Mouse (Mus musculus) MEL (cell line): Measurements from ENCODE around the gene Dzip1. TPM values are rescaled to one million over a fixed set of nuclear protein-coding genes. Genes with fewer than 3 reads are reported as not detected.

Experiments
- DNase-seq: peaks from one replicate; pipeline ENCODE4 v3.0.0; 2011; ENCODE audit warnings: low read depth, low spot score
- H3K27ac ChIP-seq: 2 replicates; pipeline ENCODE4 v1.5.1; 2012; ENCODE audit warnings: low read depth, mild to moderate bottlenecking, control low read depth, low read length, moderate library complexity; ENCODE audit not compliant: control insufficient read depth
- H3K27me3 ChIP-seq, 2 experiments: fragments of 150-350 bp in 1 of 2; sonication (generic) in 1 of 2; 2 replicates each; pipeline ENCODE4 v1.6.1; 2012; ENCODE audit warnings: low read length in 2 of 2, mild to moderate bottlenecking in 2 of 2, improper control_type of control experiment in 1 of 2, moderate library complexity in 1 of 2; ENCODE audit not compliant: insufficient read depth in 2 of 2, control insufficient read depth in 1 of 2
- H3K36me3 ChIP-seq, 2 experiments: 2 replicates each; pipeline ENCODE4 v1.6.1; 2012 to 2014; ENCODE audit warnings: low read length in 2 of 2, improper control_type of control experiment in 1 of 2, inconsistent platforms in 1 of 2, mild to moderate bottlenecking in 1 of 2; ENCODE audit not compliant: insufficient read depth in 2 of 2, control insufficient read depth in 1 of 2
- H3K4me1 ChIP-seq, 2 experiments: fragments of 150-350 bp in 1 of 2; sonication (generic) in 1 of 2; 2 replicates each; pipeline ENCODE4 v1.6.1; 2012; ENCODE audit warnings: low read length in 2 of 2, improper control_type of control experiment in 1 of 2, mild to moderate bottlenecking in 1 of 2; ENCODE audit not compliant: insufficient read depth in 2 of 2, control insufficient read depth in 1 of 2
- H3K4me3 ChIP-seq, 2 experiments: fragments of 150-350 bp in 1 of 2; sonication (generic) in 1 of 2; 2 replicates each; pipeline ENCODE4 v1.5.1; 2012; ENCODE audit warnings: low read depth in 2 of 2, low read length in 2 of 2, mild to moderate bottlenecking in 2 of 2, moderate library complexity in 2 of 2, control low read depth in 1 of 2, improper control_type of control experiment in 1 of 2; ENCODE audit not compliant: control insufficient read depth in 1 of 2, insufficient read depth in 1 of 2
- H3K79me2 ChIP-seq: 2 replicates; pipeline ENCODE4 v1.6.1; 2012; ENCODE audit warnings: mild to moderate bottlenecking, low read length, moderate library complexity; ENCODE audit not compliant: control insufficient read depth, poor library complexity, insufficient read depth
- H3K9ac ChIP-seq: 2 replicates; pipeline ENCODE4 v1.6.1; 2012; ENCODE audit warnings: low read depth, mild to moderate bottlenecking, control low read depth, low read length, moderate library complexity; ENCODE audit not compliant: control insufficient read depth, poor library complexity, severe bottlenecking
- H3K9me3 ChIP-seq: fragments of 150-350 bp; sonication (generic); replicated peaks from 2 replicates; pipeline ENCODE4 v1.6.1; 2012; ENCODE audit warnings: mild to moderate bottlenecking, low read length, improper control_type of control experiment, moderate library complexity; ENCODE audit not compliant: insufficient read depth
- ELF1 ChIP-seq: IDR thresholded peaks from 2 replicates; pipeline ENCODE4 v1.6.1; 2014; ENCODE audit warnings: low read depth, mild to moderate bottlenecking, inconsistent platforms, low read length, improper control_type of control experiment, moderate library complexity
- EP300 ChIP-seq, 2 experiments: IDR thresholded peaks; 2 replicates each; pipeline ENCODE4 v1.6.1; 2011; ENCODE audit warnings: improper control_type of control experiment in 2 of 2, low read length in 2 of 2, low read depth in 1 of 2, mild to moderate bottlenecking in 1 of 2
- ETS1 ChIP-seq: IDR thresholded peaks from 2 replicates; pipeline ENCODE4 v1.6.1; 2012; ENCODE audit warnings: low read depth, mild to moderate bottlenecking, inconsistent platforms, low read length, improper control_type of control experiment, moderate library complexity
- HCFC1 ChIP-seq: IDR thresholded peaks from 2 replicates; pipeline ENCODE4 v1.6.1; 2012; ENCODE audit warnings: low read depth, mild to moderate bottlenecking, inconsistent platforms, low read length, improper control_type of control experiment, moderate library complexity
- JUND ChIP-seq: IDR thresholded peaks from 2 replicates; pipeline ENCODE4 v1.6.1; 2011; ENCODE audit warnings: low read depth, mild to moderate bottlenecking, improper control_type of control experiment, low read length
- MAZ ChIP-seq: IDR thresholded peaks from 2 replicates; pipeline ENCODE4 v1.6.1; 2012; ENCODE audit warnings: low read depth, mild to moderate bottlenecking, inconsistent platforms, low read length, improper control_type of control experiment
- MYC ChIP-seq: IDR thresholded peaks from 2 replicates; pipeline ENCODE4 v1.6.1; 2011; ENCODE audit warnings: low read depth, mild to moderate bottlenecking, low read length, improper control_type of control experiment, moderate library complexity
- NRF1 ChIP-seq: IDR thresholded peaks from 2 replicates; pipeline ENCODE4 v1.6.1; 2014; ENCODE audit warnings: low read depth, mild to moderate bottlenecking, inconsistent platforms, low read length, improper control_type of control experiment, moderate library complexity; ENCODE audit not compliant: poor library complexity, insufficient read depth, severe bottlenecking
- POLR2A ChIP-seq, 2 experiments: IDR thresholded peaks; 2 replicates each; pipeline ENCODE4 v1.6.1; 2011 to 2012; ENCODE audit warnings: low read length in 2 of 2, mild to moderate bottlenecking in 2 of 2, control low read depth in 1 of 2, improper control_type of control experiment in 1 of 2, low read depth in 1 of 2, moderate library complexity in 1 of 2; ENCODE audit not compliant: control insufficient read depth in 1 of 2, insufficient read depth in 1 of 2, poor library complexity in 1 of 2
- SIN3A ChIP-seq: IDR thresholded peaks from 2 replicates; pipeline ENCODE4 v1.6.1; 2012; ENCODE audit warnings: low read length, improper control_type of control experiment, inconsistent platforms
- TCF12 ChIP-seq: IDR thresholded peaks from 2 replicates; pipeline ENCODE4 v1.6.1; 2014; ENCODE audit warnings: low read depth, mild to moderate bottlenecking, inconsistent platforms, low read length, improper control_type of control experiment, moderate library complexity
- ZKSCAN1 ChIP-seq: IDR thresholded peaks from 2 replicates; pipeline ENCODE4 v1.6.1; 2012; ENCODE audit warnings: low read depth, mild to moderate bottlenecking, inconsistent platforms, low read length, improper control_type of control experiment, moderate library complexity
- ZMIZ1 ChIP-seq: IDR thresholded peaks from 2 replicates; pipeline ENCODE4 v1.6.1; 2012; ENCODE audit warnings: low read depth, mild to moderate bottlenecking, inconsistent platforms, low read length, improper control_type of control experiment, moderate library complexity
- ZNF384 ChIP-seq: IDR thresholded peaks from 2 replicates; pipeline ENCODE4 v1.6.1; 2012; ENCODE audit warnings: low read depth, mild to moderate bottlenecking, inconsistent platforms, low read length, improper control_type of control experiment
- polyA plus RNA-seq, 2 experiments: library from polyadenylated mRNA; stranded (reverse) in 1 of 2; unstranded in 1 of 2; fragments of >175 nt in 1 of 2; fragments of >200 nt in 1 of 2; gene quantifications; 2 replicates each; pipeline versions ENCODE4 v1.2.1 to v1.2.4; 2012; ENCODE audit warnings: low replicate concordance in 2 of 2, low read depth in 1 of 2; ENCODE audit not compliant: insufficient read length in 2 of 2, insufficient read depth in 1 of 2, missing spikeins in 1 of 2
- total RNA-seq: library from RNA; depleted of rRNA; stranded (reverse); fragments of 300-350 nt; gene quantifications from 2 replicates; pipeline ENCODE4 v1.2.3, GENCODE M21; 2012

Gene Dzip1
- total and polyA plus RNA-seq, 3 experiments = 0.35 to 1.8 TPM; not detected in 1

DNA sequence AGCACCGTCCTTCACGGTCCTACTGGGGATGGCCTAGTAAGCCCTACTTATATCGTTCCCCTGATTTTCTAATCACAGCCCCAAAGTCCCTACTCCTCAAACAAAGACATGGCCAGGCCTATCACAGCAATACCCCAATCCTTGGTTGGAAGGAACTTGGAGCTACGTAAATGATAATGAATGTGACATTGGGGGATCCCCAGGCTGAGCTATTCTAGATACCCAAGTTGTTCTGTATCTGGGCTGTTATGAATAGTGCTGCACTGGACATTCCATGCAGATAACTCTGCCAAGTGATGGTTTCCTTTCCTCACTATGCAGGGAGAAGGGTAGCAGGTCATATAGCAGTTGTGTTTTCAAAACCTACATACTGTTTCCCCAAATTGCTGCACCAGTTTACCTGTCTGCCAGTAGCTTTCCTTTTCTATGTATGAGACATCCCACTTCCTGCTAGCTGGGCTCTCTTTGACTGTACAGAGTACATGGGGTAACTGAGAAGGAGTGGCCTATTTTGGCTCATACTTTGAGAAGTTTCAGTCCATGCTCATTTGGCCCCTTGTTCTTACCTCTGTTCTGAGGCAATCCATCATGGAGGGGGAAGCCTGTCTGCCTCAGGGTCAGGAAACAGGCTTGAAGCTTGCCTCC lies 40.2 kb upstream of the Dzip1 start:
- Histone ChIP-seq H3K27ac (no peak overlapping the region), H3K36me3 (no peaks in the 10 kb centered on the region; a peak in 1 of 4 replicates), H3K4me3 (no peak overlapping the region), H3K9me3 (no peaks in the 10 kb centered on the region), H3K79me2 (no peaks in the 10 kb centered on the region), H3K27me3 (no peaks in the 10 kb centered on the region), H3K9ac (no peak overlapping the region), H3K4me1 (no peaks in the 10 kb centered on the region)
- no peak for DNase-seq
- TF ChIP-seq TCF12 = no peak
- no peak for TF ChIP-seq ZKSCAN1
- TF ChIP-seq SIN3A = no peak

DNA sequence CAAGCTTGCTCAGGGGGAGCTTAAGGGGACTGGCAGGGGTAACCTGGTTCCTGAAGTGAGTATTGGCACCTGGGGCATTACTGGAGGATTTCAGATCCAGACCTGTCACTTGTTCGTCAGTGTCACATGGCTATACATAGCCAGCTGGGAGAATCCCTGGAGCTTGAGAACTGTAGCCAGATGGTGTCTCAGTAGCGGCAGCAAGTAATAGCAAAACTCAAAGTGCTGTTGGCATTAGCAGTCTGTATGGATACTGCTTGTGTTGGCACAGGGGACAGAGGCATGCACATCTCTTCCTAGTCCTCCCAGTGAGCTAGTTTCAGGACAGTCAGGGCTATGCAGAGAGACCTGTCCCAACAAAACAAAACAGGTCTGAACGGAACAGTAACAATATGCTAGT lies 32.8 kb upstream of the Dzip1 start:
- Histone ChIP-seq H3K79me2 (no peaks in the 10 kb centered on the region), H3K9ac (no peak overlapping the region), H3K4me1 (no peaks in the 10 kb centered on the region), H3K4me3 (no peak overlapping the region), H3K27me3 (no peaks in the 10 kb centered on the region), H3K9me3 (no peaks in the 10 kb centered on the region), H3K27ac (no peak overlapping the region), H3K36me3 (no peaks in the 10 kb centered on the region; a peak in 2 of 4 replicates)
- DNase-seq = no peak
- TF ChIP-seq HCFC1 = no peak

DNA sequence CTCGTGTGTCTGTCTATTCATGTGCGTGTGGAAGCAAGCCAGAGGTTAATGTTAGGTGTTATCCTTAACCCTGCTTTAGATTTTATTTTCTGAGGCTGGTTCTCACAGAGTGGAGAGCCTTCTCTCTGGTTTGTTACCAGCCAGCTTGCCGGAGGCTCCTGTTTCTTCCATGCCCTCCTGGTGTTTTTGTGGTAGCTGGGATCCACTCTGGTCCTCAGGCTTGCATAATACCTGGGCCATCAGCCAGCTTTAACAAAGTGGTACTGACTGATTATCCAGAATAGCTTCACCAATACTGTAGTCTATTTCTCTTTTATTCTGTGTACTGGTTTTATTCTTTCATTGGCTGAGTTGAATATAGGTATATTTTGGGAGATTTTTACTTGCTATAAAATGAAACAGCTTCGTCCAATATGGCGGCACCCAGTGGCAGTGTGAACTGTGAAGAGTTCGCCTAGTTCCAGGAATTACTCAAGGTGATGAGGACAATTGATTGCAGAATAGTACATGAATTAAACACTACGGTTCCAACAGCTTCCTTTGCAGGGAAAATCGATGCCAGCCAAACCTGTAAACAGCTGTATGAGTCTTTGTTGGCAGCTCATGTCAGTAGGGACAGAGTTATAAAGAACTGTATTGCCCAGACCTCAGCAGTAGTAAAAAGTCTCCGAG lies 26.8 kb upstream of the Dzip1 start:
- Histone ChIP-seq H3K27me3 (no peaks in the 10 kb centered on the region), H3K4me3 (no peak overlapping the region), H3K27ac (no peak overlapping the region), H3K4me1 (no peaks in the 10 kb centered on the region), H3K9ac (no peak overlapping the region), H3K9me3 (no peaks in the 10 kb centered on the region), H3K79me2 (peaks cover 6% of the 10 kb centered on the region; the same call in 1 of the 2 replicates), H3K36me3 (no peaks in the 10 kb centered on the region)
- no peak for TF ChIP-seq HCFC1
- no peak for TF ChIP-seq SIN3A
- TF ChIP-seq ZMIZ1 = no peak
- no peak for TF ChIP-seq MYC
- no peak for TF ChIP-seq POLR2A (IDR thresholded peaks at IDR 0.05; ENCODE audit: control insufficient read depth in 1 of 2, insufficient read depth in 1 of 2, low read depth in 1 of 2, low read length in 2 of 2, poor library complexity in 1 of 2)
- no peak for TF ChIP-seq JUND
- TF ChIP-seq ZNF384 = no peak
- TF ChIP-seq ETS1 = no peak
- TF ChIP-seq MAZ = no peak
- no peak for TF ChIP-seq ELF1
- TF ChIP-seq NRF1 = no peak
- TF ChIP-seq EP300 (IDR thresholded peaks at IDR 0.05; ENCODE audit: low read depth in 1 of 2, low read length in 2 of 2) = no peak
- no peak for DNase-seq
